Mouse (Mus musculus): ENCODE data around the gene Pik3c2a.

DNA sequence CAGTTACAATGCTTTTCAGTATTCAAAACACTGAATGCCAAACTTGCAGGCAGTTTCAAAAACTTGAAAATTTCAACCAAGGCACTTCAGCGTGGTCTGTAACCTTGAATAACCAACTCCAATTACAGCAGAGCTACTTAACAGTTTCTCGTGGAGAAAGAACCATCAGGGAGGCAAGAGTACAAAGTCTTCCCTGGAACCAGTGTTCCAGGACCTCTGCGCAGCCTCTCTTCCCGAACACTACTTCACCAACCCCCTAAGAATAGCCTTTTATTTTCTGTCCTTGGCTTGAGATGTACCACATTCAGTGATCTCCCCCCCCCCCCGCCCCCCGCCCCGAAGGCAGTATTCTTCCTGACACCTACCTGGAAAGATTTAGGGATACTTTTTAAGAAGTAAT is 1.0 kb downstream of the Pik3c2a start:
- TF ChIP-seq CTCF (IDR thresholded peaks at IDR 0.05; ENCODE audit: borderline replicate concordance, insufficient read depth, low read depth, low read length) (no peak), POLR2A (IDR thresholded peaks at IDR 0.05; ENCODE audit: borderline replicate concordance, insufficient read depth, low read length) (no peak)

Data from cerebellum, adult 2 months (tissue).